Mouse (Mus musculus): Measurements from ENCODE around the gene Mrpl1. TPM values are rescaled to one million over a fixed set of nuclear protein-coding genes. Genes with fewer than 3 reads are reported as not detected.

Mrpl1 gene
- polyA plus RNA-seq, 1 experiment from 2014 or later = 23.2 TPM

DNA sequence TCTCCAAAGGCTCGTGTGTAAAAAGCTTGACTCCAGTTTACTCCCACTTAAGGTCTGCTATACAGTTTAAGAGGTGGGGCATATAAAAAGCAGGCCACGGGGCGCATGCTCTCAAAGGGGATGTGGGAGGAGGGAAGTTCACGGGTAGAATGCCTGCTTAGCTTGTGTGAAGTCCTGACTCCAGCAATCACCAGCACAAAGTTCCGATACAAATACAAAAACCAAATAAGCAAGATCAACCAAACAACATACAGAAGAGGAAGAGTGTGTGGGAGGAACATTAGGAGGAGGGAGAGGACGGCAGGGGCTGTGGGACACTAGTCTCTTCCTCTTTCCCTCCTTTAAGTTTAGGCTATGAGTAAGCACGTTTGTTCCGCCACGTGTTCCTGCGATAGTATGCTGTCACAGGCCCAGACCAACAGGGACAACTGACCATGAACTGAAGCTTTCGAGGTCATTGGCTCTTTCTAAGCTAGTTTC lies 32.4 kb upstream of the Mrpl1 start:
- Histone ChIP-seq H3K36me3 (replicated peaks) (no peaks in the 10 kb centered on the region), H3K4me1 (peaks cover 14% of the 10 kb centered on the region), H3K27ac (no peak overlapping the region), H3K9me3 (no peaks in the 10 kb centered on the region), H3K4me3 (no peak overlapping the region), H3K27me3 (ENCODE audit: poor library complexity, severe bottlenecking) (no peaks in the 10 kb centered on the region)
- 76% methylated on average over 11 of the region's 11 CpGs for WGBS
- DNase-seq (ENCODE audit: extremely low spot score, low spot score) = no peak

DNA sequence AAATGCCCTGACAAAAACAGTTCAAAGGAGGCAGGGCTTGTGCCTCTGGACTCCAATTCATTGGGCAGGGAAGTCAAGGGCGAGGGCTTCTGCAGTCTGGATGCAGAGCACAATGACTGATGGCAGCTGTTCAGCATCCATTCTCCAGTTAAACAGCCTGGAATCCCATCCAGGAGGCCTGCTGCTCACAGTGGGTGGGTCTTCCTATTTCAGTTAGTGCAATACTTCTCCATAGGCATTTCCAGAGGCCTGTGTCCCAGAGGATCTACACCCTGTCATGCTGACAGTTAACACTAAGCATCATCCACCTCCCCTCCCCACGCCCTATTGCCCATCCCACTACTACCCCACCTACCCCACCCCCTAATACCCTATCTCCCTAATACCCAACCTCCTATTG lies 26.1 kb upstream of the Mrpl1 start:
- WGBS = 76% methylated on average over 2 of the region's 2 CpGs
- no peaks in the 10 kb centered on the region for H3K27me3 ChIP-seq (ENCODE audit: poor library complexity, severe bottlenecking)
- H3K4me3 ChIP-seq = no peak overlapping the region
- H3K27ac ChIP-seq = no peak overlapping the region
- H3K4me1 ChIP-seq = no peaks in the 10 kb centered on the region
- H3K36me3 ChIP-seq (replicated peaks) = no peaks in the 10 kb centered on the region
- no peak for DNase-seq (ENCODE audit: extremely low spot score, low spot score)
- H3K9me3 ChIP-seq = no peaks in the 10 kb centered on the region

DNA sequence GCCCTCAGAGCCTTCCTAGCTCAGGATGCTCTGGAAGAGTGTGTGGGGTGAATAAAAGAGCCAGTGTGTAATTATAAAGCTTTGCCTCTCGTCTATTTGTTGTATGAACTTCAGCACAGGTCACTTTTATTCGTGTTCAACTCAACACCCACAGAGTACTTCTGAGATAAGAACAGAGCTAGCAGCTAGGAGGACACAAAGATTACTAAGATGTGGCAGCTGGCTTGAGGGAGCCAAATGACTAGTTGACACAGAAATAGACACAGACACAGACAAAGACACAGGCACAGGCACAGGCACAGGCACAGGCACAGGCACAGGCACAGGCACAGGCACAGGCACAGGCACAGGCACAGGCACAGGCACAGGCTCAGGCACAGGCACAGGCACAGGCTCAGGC lies 25.3 kb upstream of the Mrpl1 start:
- Histone ChIP-seq H3K27ac (no peak overlapping the region), H3K27me3 (ENCODE audit: poor library complexity, severe bottlenecking) (no peaks in the 10 kb centered on the region), H3K36me3 (replicated peaks) (no peaks in the 10 kb centered on the region), H3K4me1 (no peaks in the 10 kb centered on the region), H3K9me3 (no peaks in the 10 kb centered on the region), H3K4me3 (no peak overlapping the region)
- DNase-seq (ENCODE audit: extremely low spot score, low spot score) = no peak
- 67% methylated on average over 2 of the region's 2 CpGs for WGBS

DNA sequence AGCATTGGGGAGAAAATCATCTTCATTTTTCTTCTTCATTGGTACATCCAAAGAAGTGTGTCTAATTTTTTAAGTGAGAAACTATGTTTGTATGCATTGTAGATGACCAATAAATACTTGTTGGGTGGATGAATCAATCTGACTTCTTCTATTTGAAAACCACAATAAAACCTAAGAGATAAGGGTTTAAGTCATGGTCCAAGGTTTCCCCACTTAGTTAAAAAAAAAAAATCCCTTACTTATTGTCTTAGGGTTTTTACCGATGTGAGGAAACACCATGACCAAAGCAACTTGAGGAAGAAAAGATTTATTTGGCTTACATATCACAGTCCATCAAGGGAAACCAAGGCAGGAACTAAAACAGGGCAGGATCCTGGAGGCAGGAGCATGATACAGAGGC lies 19.5 kb upstream of the Mrpl1 start:
- Histone ChIP-seq H3K27me3 (ENCODE audit: poor library complexity, severe bottlenecking) (no peaks in the 10 kb centered on the region), H3K36me3 (replicated peaks) (no peaks in the 10 kb centered on the region), H3K4me1 (no peaks in the 10 kb centered on the region), H3K4me3 (no peak overlapping the region), H3K9me3 (no peaks in the 10 kb centered on the region), H3K27ac (no peak overlapping the region)
- 90% methylated on average over 1 of the region's 1 CpGs for WGBS
- no peak for DNase-seq (ENCODE audit: extremely low spot score, low spot score)

DNA sequence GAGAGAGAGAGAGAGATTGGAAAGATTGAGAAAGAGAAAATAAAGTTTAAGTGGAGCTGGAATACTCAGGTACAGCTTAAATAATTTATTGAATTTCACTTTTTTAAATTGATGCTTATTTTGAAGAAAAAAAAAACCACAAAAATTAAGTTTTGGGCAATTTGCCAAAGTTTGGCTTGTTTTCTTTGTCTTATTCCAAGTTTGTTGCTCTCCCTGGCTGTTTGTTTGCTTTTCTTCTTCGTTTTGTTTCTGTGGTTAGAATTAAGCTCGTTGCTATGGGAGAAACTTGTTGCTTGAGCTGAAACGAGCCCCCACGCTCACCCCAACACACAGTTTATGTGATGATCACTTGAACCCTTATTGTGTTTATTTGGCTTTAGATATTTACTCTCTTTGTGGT lies 18.0 kb upstream of the Mrpl1 start:
- DNase-seq (ENCODE audit: extremely low spot score, low spot score) = no peak
- Histone ChIP-seq H3K4me3 (no peak overlapping the region), H3K36me3 (replicated peaks) (no peaks in the 10 kb centered on the region), H3K9me3 (no peaks in the 10 kb centered on the region), H3K4me1 (no peaks in the 10 kb centered on the region), H3K27me3 (ENCODE audit: poor library complexity, severe bottlenecking) (no peaks in the 10 kb centered on the region), H3K27ac (no peak overlapping the region)
- WGBS = 76% methylated on average over 4 of the region's 4 CpGs

DNA sequence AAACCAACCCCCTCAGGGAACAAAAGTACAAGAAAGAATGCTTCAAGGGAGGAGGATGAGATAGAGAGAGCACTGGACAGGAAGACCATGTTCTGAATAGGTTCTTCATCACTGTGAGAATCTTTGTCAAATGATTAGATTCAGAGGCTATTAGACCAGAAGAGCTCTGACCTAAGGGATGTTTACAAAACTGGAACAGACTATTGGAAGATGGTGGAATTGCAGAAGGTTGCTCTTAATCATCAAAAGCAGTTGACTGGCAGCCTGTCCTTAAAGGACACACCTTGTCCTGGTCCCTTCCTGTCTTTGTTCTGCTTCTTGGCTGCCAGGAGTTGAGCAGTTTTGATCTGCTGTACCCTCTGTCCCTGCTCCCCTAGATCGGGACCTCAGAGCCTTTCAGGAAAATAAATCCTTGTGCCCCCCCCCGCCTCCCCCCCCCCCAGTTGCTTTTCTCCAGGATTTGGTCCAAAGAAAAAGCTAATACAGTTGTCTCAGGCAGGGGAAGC lies 12.7 kb upstream of the Mrpl1 start:
- H3K4me3 ChIP-seq = no peak overlapping the region
- no peaks in the 10 kb centered on the region for H3K27me3 ChIP-seq (ENCODE audit: poor library complexity, severe bottlenecking)
- no peaks in the 10 kb centered on the region for H3K36me3 ChIP-seq (replicated peaks)
- H3K27ac ChIP-seq = no peak overlapping the region
- no peaks in the 10 kb centered on the region for H3K9me3 ChIP-seq
- no peak for DNase-seq (ENCODE audit: extremely low spot score, low spot score)
- 55% methylated on average over 2 of the region's 2 CpGs for WGBS
- 0 out of 2 replicates have a peak, but pooled peaks cover 3% of the 10 kb centered on the region for H3K4me1 ChIP-seq

DNA sequence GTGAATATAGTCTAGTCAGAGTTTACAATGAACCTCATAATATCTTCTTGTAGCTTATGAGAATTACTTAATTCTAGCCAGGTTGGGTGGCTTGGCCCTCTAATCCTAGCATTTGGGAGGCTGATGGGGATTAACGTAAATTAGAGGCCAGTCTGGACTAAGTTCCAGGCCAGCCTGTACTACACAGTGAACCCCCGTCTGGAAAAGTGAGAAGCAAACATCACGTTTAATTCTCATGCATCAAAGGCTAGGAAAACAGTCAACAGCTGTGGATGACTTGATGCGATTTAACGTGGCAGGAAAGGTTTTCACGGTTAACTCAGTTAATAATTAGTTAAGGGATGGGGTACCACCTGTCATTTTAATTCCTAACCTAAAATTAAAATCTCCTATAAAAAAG lies 11.0 kb upstream of the Mrpl1 start:
- no peaks in the 10 kb centered on the region for H3K27me3 ChIP-seq (ENCODE audit: poor library complexity, severe bottlenecking)
- H3K27ac ChIP-seq = no peak overlapping the region
- no peaks in the 10 kb centered on the region for H3K9me3 ChIP-seq
- no peaks in the 10 kb centered on the region for H3K36me3 ChIP-seq (replicated peaks)
- H3K4me3 ChIP-seq = no peak overlapping the region
- DNase-seq (ENCODE audit: extremely low spot score, low spot score) = no peak
- 72% methylated on average over 6 of the region's 6 CpGs for WGBS
- H3K4me1 ChIP-seq = 0 out of 2 replicates have a peak, but pooled peaks cover 3% of the 10 kb centered on the region

DNA sequence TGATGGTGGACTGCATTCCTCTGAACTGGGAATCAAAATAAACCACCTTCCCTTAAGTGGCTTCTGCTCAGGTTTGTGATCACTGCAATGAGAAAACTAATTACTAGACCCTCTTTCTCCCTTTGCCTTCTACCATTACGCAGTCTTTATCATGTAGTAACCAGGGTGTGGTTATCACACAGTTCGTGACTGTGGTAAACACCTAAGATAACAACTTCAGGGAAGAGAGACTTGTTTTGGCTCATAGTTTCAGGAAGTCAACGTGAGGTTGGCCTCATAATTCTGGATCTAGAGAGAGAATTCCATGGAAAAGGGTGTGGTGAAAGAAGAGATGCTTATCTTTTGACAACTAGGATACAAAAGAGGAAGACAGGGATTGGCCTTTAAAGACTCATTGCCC lies 9.0 kb upstream of the Mrpl1 start:
- Histone ChIP-seq H3K36me3 (replicated peaks) (no peaks in the 10 kb centered on the region), H3K4me3 (no peak overlapping the region), H3K27me3 (ENCODE audit: poor library complexity, severe bottlenecking) (no peaks in the 10 kb centered on the region), H3K4me1 (0 out of 2 replicates have a peak, but pooled peaks cover 3% of the 10 kb centered on the region), H3K9me3 (no peaks in the 10 kb centered on the region), H3K27ac (no peak overlapping the region)
- no peak for DNase-seq (ENCODE audit: extremely low spot score, low spot score)
- WGBS = 87% methylated on average over 3 of the region's 3 CpGs

DNA sequence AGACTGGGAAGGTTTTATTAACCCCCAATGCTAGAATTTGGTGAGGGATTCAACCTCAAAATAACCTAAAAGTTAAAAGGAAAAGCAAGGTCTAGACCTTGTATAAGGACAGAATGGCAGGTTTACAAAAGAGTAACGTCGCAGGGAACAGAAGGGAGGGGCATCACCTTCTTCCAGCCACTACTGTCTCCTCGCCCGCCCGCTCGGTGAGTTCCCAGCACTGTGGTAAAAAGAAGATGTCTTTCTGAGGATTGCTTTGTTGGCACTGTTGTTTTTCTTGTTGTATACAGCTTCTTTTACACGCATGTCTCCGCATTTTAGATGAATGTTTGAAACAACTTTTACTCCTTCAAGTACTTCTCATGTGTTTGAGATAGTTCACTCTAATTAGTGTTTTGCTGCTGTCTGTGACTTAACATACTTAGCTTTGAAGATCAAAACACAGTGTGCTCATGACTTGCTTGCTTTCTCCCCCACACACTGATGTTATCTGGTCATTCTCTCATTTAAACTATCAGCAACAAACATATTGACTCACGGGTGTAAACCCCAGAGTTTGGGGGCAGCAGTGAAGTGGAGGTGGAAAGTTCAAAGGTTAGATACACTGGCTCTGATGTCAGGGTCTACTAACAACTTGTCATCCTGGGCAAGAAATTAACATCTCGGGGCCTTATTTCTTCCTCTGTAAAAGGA lies 7.7 kb upstream of the Mrpl1 start:
- no peaks in the 10 kb centered on the region for H3K27me3 ChIP-seq (ENCODE audit: poor library complexity, severe bottlenecking)
- no peaks in the 10 kb centered on the region for H3K9me3 ChIP-seq
- H3K4me1 ChIP-seq = 0 out of 2 replicates have a peak, but pooled peaks cover 3% of the 10 kb centered on the region
- no peak overlapping the region for H3K27ac ChIP-seq
- no peaks in the 10 kb centered on the region for H3K36me3 ChIP-seq (replicated peaks)
- DNase-seq (ENCODE audit: extremely low spot score, low spot score) = no peak
- WGBS = 84% methylated on average over 10 of the region's 10 CpGs
- no peak overlapping the region for H3K4me3 ChIP-seq

DNA sequence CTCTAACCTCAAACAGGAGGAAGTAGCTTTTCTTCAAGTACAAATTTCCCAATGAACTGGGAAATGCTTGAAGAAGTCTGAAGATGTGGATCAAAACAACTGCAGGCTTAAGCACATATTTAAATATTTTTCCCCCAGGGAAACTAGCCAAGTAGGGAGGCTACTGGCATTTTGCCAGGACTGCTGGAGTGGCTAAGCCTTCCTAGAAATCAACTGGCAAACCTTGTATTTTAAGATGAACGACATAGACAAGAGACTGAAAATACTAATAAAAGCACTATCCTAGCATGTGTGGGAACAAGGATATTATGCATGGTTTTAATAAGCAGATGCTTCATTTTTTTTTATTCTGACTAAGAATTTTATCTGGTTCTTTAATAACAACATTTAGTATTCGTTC lies 2.4 kb upstream of the Mrpl1 start:
- Histone ChIP-seq H3K9me3 (no peaks in the 10 kb centered on the region), H3K27ac (no peak overlapping the region), H3K27me3 (ENCODE audit: poor library complexity, severe bottlenecking) (no peaks in the 10 kb centered on the region), H3K4me1 (peaks cover 19% of the 10 kb centered on the region), H3K36me3 (replicated peaks) (no peaks in the 10 kb centered on the region), H3K4me3 (no peak overlapping the region)
- no peak for DNase-seq (ENCODE audit: extremely low spot score, low spot score)
- WGBS = 74% methylated on average over 2 of the region's 2 CpGs

DNA sequence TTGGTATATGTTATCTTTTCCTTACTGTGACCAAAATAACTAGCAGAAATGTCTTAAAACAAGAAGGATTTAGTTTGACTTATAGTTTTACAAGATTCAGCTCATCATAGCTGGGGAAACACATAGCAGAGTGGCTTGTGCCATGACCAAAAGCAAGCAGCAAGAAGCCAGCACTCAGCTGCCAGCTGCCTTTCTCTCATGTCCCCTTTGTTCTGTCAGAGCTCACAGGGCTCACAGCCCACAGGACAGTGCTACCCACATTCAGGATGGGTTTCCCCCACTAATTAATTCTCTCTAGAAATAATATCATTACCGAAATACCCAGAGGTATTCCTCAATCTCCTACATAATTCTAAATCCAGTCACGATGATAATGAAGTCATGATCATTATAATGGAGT lies 1.8 kb upstream of the Mrpl1 start:
- H3K9me3 ChIP-seq = no peaks in the 10 kb centered on the region
- H3K27me3 ChIP-seq (ENCODE audit: poor library complexity, severe bottlenecking) = no peaks in the 10 kb centered on the region
- no peaks in the 10 kb centered on the region for H3K36me3 ChIP-seq (replicated peaks)
- no peak overlapping the region for H3K27ac ChIP-seq
- WGBS = 91% methylated on average over 2 of the region's 2 CpGs
- H3K4me1 ChIP-seq = peaks cover 19% of the 10 kb centered on the region
- DNase-seq (ENCODE audit: extremely low spot score, low spot score) = no peak
- H3K4me3 ChIP-seq = no peak overlapping the region

DNA sequence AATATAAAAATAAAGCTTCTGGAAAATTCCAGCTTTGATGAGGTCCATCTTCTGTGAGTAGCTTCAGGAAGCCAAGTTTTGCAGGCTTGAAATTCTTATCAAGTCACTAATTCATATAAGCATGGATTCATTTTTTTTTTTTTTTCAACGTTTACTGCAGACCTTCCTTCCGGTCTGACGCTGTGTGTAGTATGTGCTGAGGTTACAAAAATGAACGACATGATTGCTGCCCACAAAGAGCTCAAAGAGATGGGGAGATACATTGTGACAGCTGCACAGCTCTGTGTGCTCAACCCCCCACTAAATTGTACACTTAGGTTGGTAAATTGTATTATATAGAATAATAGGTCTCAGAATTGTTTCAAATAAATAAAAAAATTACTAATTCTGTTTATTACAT lies 750 bp upstream of the Mrpl1 start:
- no peak for DNase-seq (ENCODE audit: extremely low spot score, low spot score)
- 82% methylated on average over 4 of the region's 4 CpGs for WGBS
- H3K4me3 ChIP-seq = no peak overlapping the region
- no peaks in the 10 kb centered on the region for H3K9me3 ChIP-seq
- H3K27me3 ChIP-seq (ENCODE audit: poor library complexity, severe bottlenecking) = no peaks in the 10 kb centered on the region
- H3K27ac ChIP-seq = no peak overlapping the region
- H3K4me1 ChIP-seq = peaks cover 19% of the 10 kb centered on the region
- 0 out of 2 replicates have a peak, but pooled peaks cover 2% of the 10 kb centered on the region for H3K36me3 ChIP-seq (replicated peaks)

DNA sequence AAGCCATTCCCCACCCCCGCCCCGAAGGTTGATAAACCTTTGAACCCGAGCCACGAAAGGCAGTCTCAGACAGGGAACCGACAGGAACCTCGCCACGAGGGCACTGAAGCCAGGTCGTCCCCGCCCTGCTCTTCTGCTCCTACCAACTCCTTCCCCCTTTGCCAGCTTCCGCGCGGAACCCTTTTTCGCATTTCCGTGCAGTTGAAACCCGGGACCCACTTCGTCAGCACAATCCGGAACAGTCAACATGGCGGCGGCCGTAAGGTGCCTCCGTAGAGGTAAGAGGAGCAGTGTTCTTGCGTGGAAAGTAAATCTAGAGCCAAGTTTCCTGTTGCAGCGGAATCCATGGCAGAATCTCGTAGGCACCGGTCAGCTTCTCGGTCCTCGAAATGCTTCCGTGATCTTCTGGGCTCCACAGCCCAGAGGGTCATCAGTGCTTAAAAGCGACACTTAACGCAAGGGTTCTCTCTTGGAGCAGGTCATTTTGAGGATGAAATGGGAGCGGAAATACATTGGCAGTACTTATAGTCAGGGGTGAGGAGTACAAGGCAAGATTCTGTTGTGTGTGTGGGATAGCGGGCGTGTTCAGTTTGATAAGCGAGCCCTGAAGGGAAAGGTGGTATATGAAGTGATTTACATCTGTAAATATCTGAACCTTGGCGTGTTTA lies 757 bp downstream of the Mrpl1 start:
- no peaks in the 10 kb centered on the region for H3K9me3 ChIP-seq
- H3K4me3 ChIP-seq = peak overlapping the region; percentile 80
- peak; percentile 91 for DNase-seq (ENCODE audit: extremely low spot score, low spot score)
- under 1% methylated on average over 35 of the region's 35 CpGs for WGBS
- no peaks in the 10 kb centered on the region for H3K27me3 ChIP-seq (ENCODE audit: poor library complexity, severe bottlenecking)
- H3K27ac ChIP-seq = peak overlapping the region; percentile 89
- peaks cover 19% of the 10 kb centered on the region for H3K4me1 ChIP-seq
- H3K36me3 ChIP-seq (replicated peaks) = peaks cover 13% of the 10 kb centered on the region
